Mouse (Mus musculus) cerebellum, postnatal 4 days (tissue): ENCODE results near the gene Akt2.
A peak's percentile ranks its signal among the peaks of the same experiment; 100 is the strongest.

ENCODE experiments used
- DNase-seq, 2 experiments: peaks; one replicate each; pipeline ENCODE4 v3.0.0; 2022; ENCODE audit warnings: low spot score in 2 of 2, mixed read lengths in 1 of 2

Akt2 gene

DNA sequence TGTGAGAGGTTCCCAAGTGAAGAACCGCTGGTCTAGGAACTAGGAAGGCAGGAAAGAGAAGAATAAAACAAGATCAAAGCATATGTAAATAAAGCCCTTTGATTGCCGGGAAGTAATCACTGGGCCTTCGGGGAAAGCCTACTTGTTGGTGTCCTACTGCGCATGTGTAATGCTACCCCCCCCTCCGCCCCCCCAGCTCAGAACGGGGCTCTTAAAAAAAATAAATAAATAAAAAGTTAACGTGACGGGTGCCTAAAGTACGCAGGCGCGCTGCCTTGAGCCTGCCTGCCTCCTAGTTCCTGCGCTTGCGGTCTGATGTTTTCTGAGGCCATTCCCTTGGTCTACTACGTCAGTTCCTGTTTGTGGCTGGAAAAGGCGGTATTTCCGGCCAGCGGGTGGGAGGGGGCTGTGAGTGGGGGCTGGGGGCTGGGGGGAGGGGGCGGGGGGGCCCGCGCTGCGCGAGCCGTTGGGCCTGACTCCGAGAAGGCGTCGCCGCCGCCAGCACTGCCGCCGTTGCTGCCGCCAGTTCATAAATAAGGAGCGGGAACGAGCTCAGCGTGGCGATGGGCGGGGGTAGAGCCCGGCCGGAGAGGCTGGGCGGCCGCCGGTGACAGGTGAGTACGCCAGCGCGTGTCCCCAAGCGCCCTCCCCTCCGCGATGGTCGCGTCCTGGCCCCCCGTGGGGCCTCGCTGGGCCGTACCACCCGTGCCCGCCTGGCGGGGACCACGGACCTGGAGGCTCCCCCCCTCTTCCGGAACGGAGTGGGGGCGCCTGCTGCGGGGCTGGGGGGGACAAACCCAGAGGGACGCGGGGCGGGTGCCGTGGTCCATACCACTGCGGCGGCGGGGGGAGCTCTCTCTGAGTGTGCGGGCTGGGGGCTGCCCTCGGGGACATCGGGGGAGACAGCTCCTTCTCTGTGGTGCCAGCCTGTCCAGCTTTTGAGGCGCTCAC, at the start of gene Akt2:
TSS of gene Akt2 (plus strand) at position 287 of the 951 bp plus-strand sequence.
- peak; percentile 82 to 91 for DNase-seq

GRCm38 (mm10) chr7:27541922-27542321, 49.4 kb upstream of the Akt2 start:
- no peak for DNase-seq

- DNase-seq = peak; percentile 78 to 81
Observed at GRCm38 (mm10) chr7:27542392-27543033, 48.8 kb upstream of the Akt2 start.

GRCm38 (mm10) chr7:27543065-27543464, 48.3 kb upstream of the Akt2 start:
- DNase-seq = no peak

DNA sequence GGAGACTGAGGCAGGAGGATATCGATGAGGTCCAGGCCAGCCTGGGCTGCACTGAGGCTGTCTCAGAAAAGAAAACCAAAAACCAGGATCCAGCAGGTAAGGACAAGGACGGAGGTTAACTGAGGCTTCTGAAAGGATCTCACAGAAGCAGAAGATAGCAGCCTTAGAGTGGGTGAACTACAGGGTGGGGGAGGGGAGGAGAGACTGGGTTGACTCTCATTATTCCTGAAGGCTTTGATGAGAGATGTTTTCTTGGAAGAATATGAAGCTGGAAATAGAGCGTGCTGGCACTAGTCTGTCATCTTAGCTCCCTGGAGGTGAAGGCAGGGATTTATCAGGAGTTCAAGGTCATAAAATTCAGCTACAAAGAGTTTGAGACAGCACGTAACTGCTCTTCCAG, 47.5 kb upstream of the Akt2 start:
- no peak for DNase-seq

DNA sequence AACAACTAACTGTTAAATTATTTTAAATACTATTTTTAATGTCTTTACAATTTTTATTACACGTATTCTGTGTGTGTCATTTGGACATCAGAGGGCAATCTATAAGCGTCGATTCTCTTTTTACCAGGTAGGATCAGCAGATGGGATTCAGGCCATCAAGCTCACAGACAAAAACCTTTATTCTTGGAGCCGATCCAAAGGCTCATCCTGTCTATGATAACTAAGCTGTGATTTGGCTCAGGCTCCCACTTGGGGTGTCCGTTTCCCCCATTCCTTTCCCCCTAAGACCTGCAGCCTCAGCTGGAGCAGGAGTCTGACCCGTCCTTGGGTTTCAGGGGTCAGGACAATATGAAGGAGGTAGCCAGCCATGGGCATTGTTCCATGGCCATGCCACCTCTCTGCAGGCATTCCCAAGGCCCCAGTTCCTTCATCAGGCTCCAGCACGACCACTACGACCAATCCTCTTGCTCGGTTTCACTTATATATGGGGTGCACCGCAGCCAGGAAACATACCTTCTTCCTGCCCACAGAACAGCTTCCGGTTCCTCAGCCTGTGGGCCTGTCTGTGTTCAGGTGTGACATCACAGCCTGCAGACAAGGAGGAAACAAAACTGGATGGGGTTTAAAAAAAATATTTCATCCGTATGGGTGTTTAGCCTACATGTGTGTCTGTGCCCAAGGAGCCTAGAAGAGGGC, 46.5 kb upstream of the Akt2 start:
- no peak for DNase-seq

GRCm38 (mm10) chr7:27549597-27549996, 41.8 kb upstream of the Akt2 start:
- DNase-seq = no peak

DNA sequence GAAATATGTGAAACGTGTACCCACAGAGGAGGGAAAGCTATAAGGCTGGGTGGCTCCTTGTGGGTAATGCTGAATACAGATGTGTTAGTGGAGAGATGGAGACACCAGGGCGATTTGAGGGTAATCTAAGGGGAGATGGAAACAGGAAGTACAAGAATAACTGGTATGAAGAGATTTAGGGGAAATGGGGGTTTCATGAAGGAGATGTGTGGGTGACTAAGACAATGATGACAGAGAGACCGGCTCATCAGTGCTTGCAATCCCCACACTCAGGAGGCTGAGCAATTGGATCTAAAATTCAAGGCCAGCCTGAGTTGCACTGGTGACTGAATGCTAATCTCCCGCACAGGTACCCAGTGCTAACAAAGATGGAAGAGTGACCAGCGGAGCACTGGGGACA, 39.3 kb upstream of the Akt2 start:
- no peak for DNase-seq

DNA sequence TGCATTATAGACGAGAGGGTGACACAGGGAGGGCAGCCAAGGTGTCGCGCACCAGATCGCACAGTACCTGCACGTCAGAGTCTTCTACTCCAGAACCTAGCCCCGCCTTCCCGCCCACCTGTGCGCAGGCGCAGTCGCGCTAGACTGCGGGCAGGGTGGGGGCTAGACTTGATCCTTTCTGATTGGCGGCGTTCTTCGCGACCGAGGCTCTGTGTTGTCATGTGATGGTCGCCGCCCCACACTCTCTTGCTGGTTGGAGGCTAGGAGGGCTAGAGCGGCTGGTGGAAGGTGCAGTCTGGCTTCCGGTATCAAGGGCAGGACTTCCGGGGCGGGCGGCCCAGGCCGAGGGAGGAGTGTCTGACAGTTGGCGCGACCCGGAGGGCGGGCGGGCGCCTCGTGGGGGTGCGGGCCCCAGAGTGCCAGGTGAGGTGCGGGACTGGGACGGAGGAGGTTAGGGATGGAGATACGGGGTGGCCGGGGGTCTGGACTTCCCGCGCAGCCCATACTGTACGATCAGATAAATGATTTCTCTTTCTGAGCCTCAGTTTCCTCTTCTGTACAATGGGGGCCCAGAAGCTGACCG, 38.3 kb upstream of the Akt2 start, which contains the start of the genes Pld3 and 2310022A10Rik:
TSS of gene Pld3 (minus strand) at position 288 of the 583 bp plus-strand sequence.
TSS of gene 2310022A10Rik (plus strand) at position 303 of the 583 bp plus-strand sequence.
- peak; percentile 82 to 89 for DNase-seq

DNA sequence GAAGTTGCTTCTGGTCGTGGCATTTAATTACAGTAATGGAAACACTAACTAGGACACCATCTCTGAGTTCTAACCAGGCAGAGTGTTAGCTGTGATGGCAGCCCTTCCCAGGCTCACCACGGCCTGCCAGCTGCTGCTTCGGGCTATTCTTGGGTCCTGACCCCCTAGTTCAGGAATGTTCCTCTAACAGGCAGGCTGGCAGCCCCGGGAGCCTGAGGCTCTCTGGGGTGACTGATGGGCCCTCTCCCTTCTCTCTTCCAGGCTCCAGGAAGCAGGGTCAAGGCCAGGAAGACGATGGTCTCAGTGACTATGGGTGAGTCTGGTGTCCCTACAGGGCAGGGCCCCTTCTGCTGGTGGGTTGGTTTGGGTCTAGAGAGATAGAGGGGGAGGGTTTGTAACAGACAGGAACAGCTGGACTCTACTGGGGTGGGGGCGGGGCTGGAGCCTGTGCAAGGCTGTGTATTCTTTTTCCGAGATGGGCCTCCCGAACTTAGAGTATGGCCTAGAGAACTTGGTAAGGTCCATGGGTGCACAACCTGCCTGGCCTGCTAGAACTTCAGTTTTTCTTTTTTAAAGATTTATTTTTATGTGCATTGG, 31.0 kb upstream of the Akt2 start:
- DNase-seq = no peak

GRCm38 (mm10) chr7:27560978-27561377, 30.4 kb upstream of the Akt2 start:
- no peak for DNase-seq

DNA sequence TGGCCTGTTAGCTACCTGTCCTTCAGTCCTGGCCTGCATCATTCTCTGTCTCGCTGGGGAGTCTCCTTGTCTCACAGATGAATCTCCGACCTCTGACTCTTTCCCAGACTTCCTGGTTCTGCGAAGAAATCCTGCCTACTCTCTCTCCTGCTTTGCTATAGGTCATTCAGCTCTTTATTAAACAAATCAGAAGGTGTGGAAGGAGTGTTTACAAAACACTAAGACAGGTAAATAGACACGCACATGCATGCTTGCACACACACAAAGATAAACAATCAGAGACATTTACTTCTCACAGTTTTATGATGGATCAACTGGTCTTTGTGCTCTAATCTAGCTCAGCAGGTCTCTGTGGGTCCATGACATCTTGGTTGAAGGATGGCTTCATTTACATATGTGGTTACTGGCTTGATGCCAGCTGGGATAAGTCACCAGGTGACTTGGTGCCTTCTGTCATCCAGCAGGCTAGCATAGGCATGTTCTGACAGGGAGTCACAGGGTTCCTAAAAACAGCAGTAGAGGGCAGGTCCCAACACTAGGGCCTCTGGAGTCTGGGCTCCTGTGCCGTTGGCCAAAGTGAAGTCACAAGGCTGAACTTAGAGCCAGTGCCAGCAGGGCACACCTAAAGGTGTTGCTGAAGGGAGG, 21.6 kb upstream of the Akt2 start:
- no peak for DNase-seq

GRCm38 (mm10) chr7:27572133-27572532, 19.2 kb upstream of the Akt2 start:
- DNase-seq = no peak

DNA sequence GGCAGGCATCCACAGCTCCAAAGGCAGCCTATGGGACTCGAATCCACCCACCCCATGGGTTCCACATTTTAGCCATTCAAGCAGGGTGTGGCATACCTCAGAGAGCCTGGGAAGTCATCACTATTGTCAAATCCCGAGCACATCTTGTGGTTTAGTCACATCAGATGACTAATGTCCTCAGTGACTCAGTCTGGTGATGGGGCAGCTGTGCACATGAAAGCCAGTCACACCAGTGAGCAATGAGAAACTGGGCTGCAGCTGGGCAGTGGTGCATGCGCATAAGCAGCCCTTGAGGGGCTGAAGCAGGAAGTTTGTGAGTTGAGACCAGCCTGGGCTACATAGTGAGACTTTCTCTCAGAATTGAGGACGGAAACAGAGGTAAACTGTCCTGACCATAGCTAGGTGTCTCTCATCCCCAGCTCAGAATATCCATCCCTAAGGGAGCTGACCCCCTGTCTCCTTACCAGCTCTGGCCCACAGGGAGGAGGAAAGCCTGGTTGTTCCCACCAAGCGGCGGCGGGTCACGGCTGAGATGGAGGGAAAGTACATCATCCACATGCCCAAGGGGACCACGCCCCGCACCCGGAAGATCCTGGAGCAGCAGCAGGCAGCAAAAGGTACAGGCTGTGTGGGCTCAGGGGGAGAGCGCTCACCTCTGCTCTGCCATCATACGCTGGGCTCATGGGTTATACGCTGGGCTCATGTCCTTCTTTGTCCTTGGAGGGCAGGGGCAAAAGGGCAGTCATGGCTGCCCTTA, 17.1 kb upstream of the Akt2 start:
- DNase-seq = no peak

GRCm38 (mm10) chr7:27576914-27577313, 14.4 kb upstream of the Akt2 start:
- DNase-seq = peak in 1 of 2 experiments; percentile 26

DNA sequence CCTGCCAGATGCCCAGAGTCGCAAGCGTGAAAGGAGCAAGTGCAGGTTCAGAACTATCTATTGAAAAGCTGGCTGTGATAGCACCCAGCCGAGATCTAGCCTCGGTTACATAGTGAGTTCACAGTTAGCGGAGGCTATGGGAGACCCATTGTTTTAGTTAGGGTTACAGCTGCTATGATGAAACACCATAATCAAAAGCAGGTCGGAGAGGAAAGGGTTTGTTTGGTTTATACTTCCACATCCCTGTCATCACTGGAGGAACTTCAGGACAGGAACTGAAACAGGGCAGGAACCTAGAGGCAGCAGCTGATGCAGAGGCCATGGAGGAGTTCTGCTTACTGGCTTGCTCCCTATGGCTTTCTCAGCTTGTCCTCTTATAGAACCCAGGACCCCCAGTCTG, 13.8 kb upstream of the Akt2 start:
- DNase-seq = no peak

DNA sequence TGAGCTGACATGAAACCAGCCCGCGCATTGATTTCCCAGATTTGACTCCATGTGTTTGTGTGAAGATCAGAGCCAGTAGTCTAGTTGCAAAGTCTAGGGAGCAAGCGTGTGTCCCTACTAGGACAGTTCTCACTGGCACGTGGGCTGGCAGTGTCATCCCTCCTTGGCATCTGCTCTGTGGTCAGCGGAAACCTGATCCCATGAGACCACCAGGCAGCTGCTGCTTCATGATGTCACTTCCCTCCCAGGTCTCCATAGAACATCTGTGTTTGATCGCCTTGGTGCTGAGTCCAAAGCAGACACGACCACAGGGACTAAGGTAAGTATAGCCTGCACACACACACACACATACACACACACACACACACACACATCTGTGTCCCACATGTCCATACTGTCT, 12.9 kb upstream of the Akt2 start:
- DNase-seq = no peak

DNA sequence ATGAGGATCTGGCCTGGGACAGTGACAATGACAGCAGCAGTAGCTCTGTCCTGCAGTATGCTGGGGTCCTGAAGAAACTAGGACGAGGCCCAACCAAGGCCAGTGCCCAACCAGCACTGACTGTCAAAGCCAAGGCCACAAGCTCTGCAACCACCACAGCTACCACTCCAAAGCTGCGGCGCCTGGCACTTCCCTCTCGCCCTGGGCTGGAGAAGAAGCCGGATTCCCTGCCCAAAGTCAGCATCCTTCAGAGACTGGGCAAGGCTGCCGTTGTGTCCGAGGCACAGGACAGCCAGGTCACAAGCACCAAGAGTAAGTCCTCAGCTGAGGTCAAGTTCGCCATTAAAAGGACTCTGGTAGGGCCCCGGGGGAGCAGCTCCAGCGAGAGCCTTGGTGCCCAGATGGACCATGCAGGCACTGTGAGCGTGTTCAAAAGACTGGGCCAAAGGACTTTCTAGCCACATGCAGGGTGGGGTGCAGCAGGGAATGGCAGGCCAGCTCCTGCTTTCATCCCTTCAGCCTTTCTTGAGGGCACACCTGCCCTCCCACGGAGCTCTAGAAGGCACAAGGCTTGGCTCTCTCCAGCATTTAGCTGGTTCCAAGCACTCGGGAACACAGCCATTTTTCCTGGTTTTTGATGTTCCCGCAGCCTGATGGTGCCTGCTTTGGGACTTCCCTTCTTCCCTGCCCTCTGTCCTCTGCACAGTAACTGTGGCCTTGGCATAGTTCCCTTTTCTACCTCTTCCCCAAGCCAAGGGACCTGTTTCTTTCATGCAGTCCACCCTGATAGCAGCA, 10.8 kb upstream of the Akt2 start:
- DNase-seq = no peak

- DNase-seq = no peak
Observed at GRCm38 (mm10) chr7:27586861-27587260, 4.5 kb upstream of the Akt2 start.
